Mouse (Mus musculus): ENCODE measurements at regions not wholly inside any gene's neighbourhood (a gene's known extent, or its start where the extent isn't known, plus 50 kb on each side); places are given as distances from the start of the nearest gene placed in this dataset.

DNA sequence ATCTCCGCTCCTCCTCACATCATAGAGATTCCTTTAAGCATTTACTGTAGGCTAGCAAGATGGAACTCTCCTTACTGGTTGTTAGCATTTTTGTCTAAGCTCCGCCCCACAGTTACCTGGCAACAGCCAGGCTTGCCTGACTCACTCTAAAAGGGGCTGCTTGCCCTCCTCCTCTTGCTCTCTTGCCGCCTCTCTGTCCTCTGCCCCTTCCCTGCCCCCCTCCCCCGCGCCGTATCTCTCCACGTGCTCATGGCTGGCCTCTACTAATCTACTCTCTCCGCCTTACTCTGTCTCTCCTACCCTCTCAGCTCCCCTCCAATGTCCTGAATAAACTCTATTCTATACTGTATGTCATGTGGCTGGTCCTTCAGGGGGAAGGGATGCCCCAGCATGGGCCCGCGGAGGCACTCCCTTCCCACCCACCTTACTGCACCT is 59.9 kb upstream of the Zfp644 start:
- TF ChIP-seq CTCF (IDR thresholded peaks at IDR 0.05; ENCODE audit: borderline replicate concordance, extremely low read depth, insufficient read depth, insufficient read length) (no peak), POLR2A (IDR thresholded peaks at IDR 0.05; ENCODE audit: borderline replicate concordance, extremely low read depth, insufficient read depth, insufficient read length, poor library complexity, severe bottlenecking) (no peak)

Measured in brain, embryonic 14.5 days (tissue).